Mouse (Mus musculus) ES-Bruce4 (cell line): ENCODE data around the gene Oxtr.

Experiments
- CTCF ChIP-seq: IDR thresholded peaks from one replicate; pipeline ENCODE4 v1.8.1; 2011; ENCODE audit warnings: low read depth, low read length
- POLR2A ChIP-seq: IDR thresholded peaks from one replicate; pipeline ENCODE4 v1.8.1; 2011; ENCODE audit warnings: low read length; ENCODE audit not compliant: insufficient read depth

- TF ChIP-seq CTCF, result no peak
- TF ChIP-seq POLR2A, result no peak
Observed at GRCm38 (mm10) chr6:112491521-112491920, 1.8 kb upstream of the Oxtr start.
